Mouse (Mus musculus) erythroblast, embryonic 14.5 days (primary cell): Measurements from ENCODE around the gene Col6a3. TPM values are rescaled to one million over a fixed set of nuclear protein-coding genes. Genes with fewer than 3 reads are reported as not detected.

ENCODE experiments used
- H3K27me3 ChIP-seq: 2 replicates; pipeline ENCODE4 v1.6.1; 2012; ENCODE audit warnings: inconsistent platforms; ENCODE audit not compliant: control insufficient read depth
- H3K36me3 ChIP-seq: 2 replicates; pipeline ENCODE4 v1.6.1; 2012; ENCODE audit warnings: mild to moderate bottlenecking, inconsistent platforms; ENCODE audit not compliant: control insufficient read depth
- H3K4me1 ChIP-seq: 2 replicates; pipeline ENCODE4 v1.6.1; 2012; ENCODE audit warnings: inconsistent platforms; ENCODE audit not compliant: control insufficient read depth
- H3K4me3 ChIP-seq: replicated peaks from 2 replicates; pipeline ENCODE3; 2012; ENCODE audit warnings: moderate library complexity, mild to moderate bottlenecking, inconsistent platforms
- H3K9me3 ChIP-seq: 2 replicates; pipeline ENCODE4 v1.6.1; 2012; ENCODE audit warnings: low read length, inconsistent platforms, mixed read lengths; ENCODE audit not compliant: control insufficient read depth
- GATA1 ChIP-seq: IDR thresholded peaks from 2 replicates; pipeline ENCODE4 v1.6.1; 2012; ENCODE audit warnings: low read length, inconsistent platforms, mixed read lengths
- TAL1 ChIP-seq: IDR thresholded peaks from 3 replicates; pipeline ENCODE4 v1.6.1; 2012; ENCODE audit warnings: low read length, inconsistent platforms, mixed read lengths
- polyA plus RNA-seq: library from polyadenylated mRNA; stranded (reverse); fragments of >175 nt; gene quantifications from 2 replicates; pipeline ENCODE4 v1.2.3, GENCODE M21; 2012

Col6a3 gene
- polyA plus RNA-seq, 1 experiment, result 0.01 TPM

- H3K9me3 ChIP-seq, result no peaks in the 10 kb centered on the region
- no peaks in the 10 kb centered on the region for H3K36me3 ChIP-seq
- no peaks in the 10 kb centered on the region for H3K4me1 ChIP-seq
- H3K27me3 ChIP-seq, result no peaks in the 10 kb centered on the region
- TF ChIP-seq GATA1, result no peak
- no peak for TF ChIP-seq TAL1
- no peak overlapping the region for H3K4me3 ChIP-seq
Measured at GRCm38 (mm10) chr1:90743941-90744386, 99.8 kb downstream of the Col6a3 start.

GRCm38 (mm10) chr1:90743445-90743844, 100.3 kb downstream of the Col6a3 start:
- no peaks in the 10 kb centered on the region for H3K9me3 ChIP-seq
- no peak overlapping the region for H3K4me3 ChIP-seq

GRCm38 (mm10) chr1:90742641-90743040, 101.1 kb downstream of the Col6a3 start:
- H3K36me3 ChIP-seq, result no peaks in the 10 kb centered on the region
- TF ChIP-seq GATA1, result no peak
- no peak for TF ChIP-seq TAL1
- H3K9me3 ChIP-seq, result no peaks in the 10 kb centered on the region
- no peaks in the 10 kb centered on the region for H3K27me3 ChIP-seq
- H3K4me3 ChIP-seq, result no peak overlapping the region
- no peaks in the 10 kb centered on the region for H3K4me1 ChIP-seq

More at GRCm38 (mm10) chr1:90743445-90743844, 100.3 kb downstream of the Col6a3 start:
- Histone ChIP-seq H3K36me3 (no peaks in the 10 kb centered on the region), H3K4me1 (no peaks in the 10 kb centered on the region), H3K27me3 (no peaks in the 10 kb centered on the region)
- TF ChIP-seq GATA1, result no peak
- no peak for TF ChIP-seq TAL1

GRCm38 (mm10) chr1:90740216-90741170, 103.3 kb downstream of the Col6a3 start:
- no peak overlapping the region for H3K4me3 ChIP-seq
- no peaks in the 10 kb centered on the region for H3K27me3 ChIP-seq
- no peaks in the 10 kb centered on the region for H3K4me1 ChIP-seq
- H3K9me3 ChIP-seq, result no peaks in the 10 kb centered on the region
- TF ChIP-seq TAL1 (no peak), GATA1 (no peak)
- no peaks in the 10 kb centered on the region for H3K36me3 ChIP-seq

- Histone ChIP-seq H3K27me3 (no peaks in the 10 kb centered on the region), H3K9me3 (no peaks in the 10 kb centered on the region), H3K4me3 (no peak overlapping the region), H3K36me3 (no peaks in the 10 kb centered on the region), H3K4me1 (no peaks in the 10 kb centered on the region)
- no peak for TF ChIP-seq GATA1
- TF ChIP-seq TAL1, result no peak
Measured at GRCm38 (mm10) chr1:90738913-90739312, 104.9 kb downstream of the Col6a3 start.

GRCm38 (mm10) chr1:90729466-90729865, 114.3 kb downstream of the Col6a3 start:
- Histone ChIP-seq H3K9me3 (no peaks in the 10 kb centered on the region), H3K27me3 (no peaks in the 10 kb centered on the region), H3K36me3 (no peaks in the 10 kb centered on the region), H3K4me1 (no peaks in the 10 kb centered on the region), H3K4me3 (no peak overlapping the region)
- no peak for TF ChIP-seq TAL1
- TF ChIP-seq GATA1, result no peak

- TF ChIP-seq GATA1, result no peak
- no peak for TF ChIP-seq TAL1
- Histone ChIP-seq H3K9me3 (no peaks in the 10 kb centered on the region), H3K27me3 (no peaks in the 10 kb centered on the region)
Measured at GRCm38 (mm10) chr1:90723754-90724153, 120.0 kb downstream of the Col6a3 start.

GRCm38 (mm10) chr1:90723325-90723724, 120.4 kb downstream of the Col6a3 start:
- TF ChIP-seq TAL1 (no peak), GATA1 (no peak)
- no peaks in the 10 kb centered on the region for H3K9me3 ChIP-seq
- no peak overlapping the region for H3K4me3 ChIP-seq

More at GRCm38 (mm10) chr1:90723754-90724153, 120.0 kb downstream of the Col6a3 start:
- Histone ChIP-seq H3K36me3 (no peaks in the 10 kb centered on the region), H3K4me3 (no peak overlapping the region), H3K4me1 (no peaks in the 10 kb centered on the region)

GRCm38 (mm10) chr1:90722021-90722420, 121.8 kb downstream of the Col6a3 start:
- Histone ChIP-seq H3K4me1 (no peaks in the 10 kb centered on the region), H3K4me3 (no peak overlapping the region), H3K27me3 (no peaks in the 10 kb centered on the region), H3K9me3 (no peaks in the 10 kb centered on the region), H3K36me3 (no peaks in the 10 kb centered on the region)
- no peak for TF ChIP-seq TAL1
- TF ChIP-seq GATA1, result no peak

More at GRCm38 (mm10) chr1:90723325-90723724, 120.4 kb downstream of the Col6a3 start:
- Histone ChIP-seq H3K4me1 (no peaks in the 10 kb centered on the region), H3K27me3 (no peaks in the 10 kb centered on the region), H3K36me3 (no peaks in the 10 kb centered on the region)
